Mouse (Mus musculus) stomach, embryonic 14.5 days (tissue): ENCODE results near the gene Fbxo17. TPM values are rescaled to one million over a fixed set of nuclear protein-coding genes. Genes with fewer than 3 reads are reported as not detected.

Experiments used
- ATAC-seq: fragments of 200-750 bp; cut with Nextera tagmentation; 2 replicates; pipeline ENCODE4 v1.8.0; 2017; ENCODE audit warnings: low read depth, moderate TSS enrichment; ENCODE audit not compliant: insufficient number of reproducible peaks, insufficient read depth, low FRiP score
- H3K27ac ChIP-seq: fragments of 300-500 bp; sonication (generic); 2 replicates; pipeline ENCODE4 v1.5.1; 2014; ENCODE audit warnings: mild to moderate bottlenecking, low read length, moderate library complexity, mixed read lengths
- H3K27me3 ChIP-seq: fragments of 300-500 bp; sonication (generic); 2 replicates; pipeline ENCODE4 v1.6.1; 2014; ENCODE audit warnings: low read length, control low read depth, mixed read lengths; ENCODE audit not compliant: control insufficient read depth, insufficient read depth
- H3K36me3 ChIP-seq: fragments of 300-500 bp; sonication (generic); 2 replicates; pipeline ENCODE4 v1.6.1; 2014; ENCODE audit warnings: mild to moderate bottlenecking, control low read depth, low read length, moderate library complexity, mixed read lengths; ENCODE audit not compliant: control insufficient read depth, insufficient read depth
- H3K4me1 ChIP-seq: fragments of 300-500 bp; sonication (generic); 2 replicates; pipeline ENCODE4 v1.6.1; 2014; ENCODE audit warnings: low read length, control low read depth, mixed read lengths; ENCODE audit not compliant: control insufficient read depth, insufficient read depth
- H3K4me2 ChIP-seq: fragments of 300-500 bp; sonication (generic); replicated peaks from 2 replicates; pipeline ENCODE4 v1.6.1; 2014; ENCODE audit warnings: low read depth, low read length, control low read depth
- H3K4me3 ChIP-seq: fragments of 300-500 bp; sonication (generic); 2 replicates; pipeline ENCODE4 v1.5.1; 2014; ENCODE audit warnings: low read depth, low read length, control low read depth
- H3K9ac ChIP-seq: fragments of 300-500 bp; sonication (generic); replicated peaks from 2 replicates; pipeline ENCODE4 v1.6.1; 2014; ENCODE audit warnings: low read depth, mild to moderate bottlenecking, control low read depth, low read length, moderate library complexity, mixed read lengths
- H3K9me3 ChIP-seq: fragments of 300-500 bp; sonication (generic); 2 replicates; pipeline ENCODE4 v1.6.1; 2016; ENCODE audit warnings: low read depth, low read length, control low read depth; ENCODE audit not compliant: control insufficient read depth
- WGBS: fragments of 180-500 bp; shearing (Covaris S2); extraction: QIAGEN DNeasy Blood & Tissue Kit; methylation state at CpG from one replicate; pipeline ENCODE4 v1.1.7; 2014; 5-methylcytosine and 5-hydroxymethylcytosine counted together
- polyA plus RNA-seq: library from polyadenylated mRNA; unstranded; fragments of >200 nt; fragmentation: Nextera tagmentation; extraction: Ambion mirVana; gene quantifications from 2 replicates; pipeline ENCODE4 v1.2.1, GENCODE M21; 2014

Gene Fbxo17
- polyA plus RNA-seq, 1 experiment from 2014 or later, result 12.1 TPM

- ATAC-seq, result no peak
- no peaks in the 10 kb centered on the region for H3K36me3 ChIP-seq
- no peak overlapping the region for H3K4me3 ChIP-seq
- WGBS, result 52% methylated on average over 3 of the region's 3 CpGs
- no peak overlapping the region for H3K4me2 ChIP-seq
- H3K4me1 ChIP-seq, result peaks cover 13% of the 10 kb centered on the region; the same call in 1 of the 2 replicates
- H3K27me3 ChIP-seq, result no peaks in the 10 kb centered on the region
- H3K9me3 ChIP-seq, result no peaks in the 10 kb centered on the region
- H3K9ac ChIP-seq, result no peak overlapping the region
- H3K27ac ChIP-seq, result no peak overlapping the region
Observed at GRCm38 (mm10) chr7:28720753-28721537, 4.3 kb downstream of the Fbxo17 start.

GRCm38 (mm10) chr7:28722079-28722478, 5.5 kb downstream of the Fbxo17 start:
- 92% methylated on average over 7 of the region's 7 CpGs for WGBS
- Histone ChIP-seq H3K36me3 (no peaks in the 10 kb centered on the region), H3K4me3 (no peak overlapping the region), H3K9ac (no peak overlapping the region), H3K4me1 (peaks cover 8% of the 10 kb centered on the region; the same call in 1 of the 2 replicates), H3K4me2 (no peak overlapping the region), H3K27ac (no peak overlapping the region), H3K27me3 (no peaks in the 10 kb centered on the region), H3K9me3 (no peaks in the 10 kb centered on the region)
- no peak for ATAC-seq

GRCm38 (mm10) chr7:28724613-28725012, 8.0 kb downstream of the Fbxo17 start:
- no peaks in the 10 kb centered on the region for H3K9me3 ChIP-seq
- H3K4me1 ChIP-seq, result no peaks in the 10 kb centered on the region
- no peak overlapping the region for H3K4me3 ChIP-seq
- no peak overlapping the region for H3K27ac ChIP-seq
- no peaks in the 10 kb centered on the region for H3K36me3 ChIP-seq
- H3K4me2 ChIP-seq, result no peak overlapping the region
- no peaks in the 10 kb centered on the region for H3K27me3 ChIP-seq
- no peak for ATAC-seq
- H3K9ac ChIP-seq, result no peak overlapping the region
- WGBS, result 93% methylated on average over 2 of the region's 2 CpGs

- ATAC-seq, result peak; percentile 49; the same call in 1 of the 2 replicates
Observed at GRCm38 (mm10) chr7:28726600-28726999, 10.0 kb downstream of the Fbxo17 start.

GRCm38 (mm10) chr7:28727649-28728340, 11.2 kb downstream of the Fbxo17 start:
- H3K4me1 ChIP-seq, result no peaks in the 10 kb centered on the region
- no peak overlapping the region for H3K9ac ChIP-seq
- no peak overlapping the region for H3K4me3 ChIP-seq
- H3K36me3 ChIP-seq, result no peaks in the 10 kb centered on the region
- H3K4me2 ChIP-seq, result no peak overlapping the region
- H3K27ac ChIP-seq, result no peak overlapping the region
- H3K27me3 ChIP-seq, result no peaks in the 10 kb centered on the region
- ATAC-seq, result no peak
- 61% methylated on average over 10 of the region's 10 CpGs for WGBS
- peaks cover 10% of the 10 kb centered on the region; the same call in 1 of the 2 replicates for H3K9me3 ChIP-seq

More at GRCm38 (mm10) chr7:28726600-28726999, 10.0 kb downstream of the Fbxo17 start:
- Histone ChIP-seq H3K9ac (no peak overlapping the region), H3K27ac (no peak overlapping the region), H3K9me3 (peaks cover 7% of the 10 kb centered on the region; the same call in 1 of the 2 replicates), H3K4me3 (no peak overlapping the region), H3K4me1 (no peaks in the 10 kb centered on the region), H3K27me3 (no peaks in the 10 kb centered on the region), H3K4me2 (no peak overlapping the region), H3K36me3 (no peaks in the 10 kb centered on the region)
- 6% methylated on average over 14 of the region's 14 CpGs for WGBS

- H3K4me3 ChIP-seq, result peak overlapping the region; percentile 39
- peak overlapping the region; percentile 79 for H3K4me2 ChIP-seq
- H3K4me1 ChIP-seq, result no peaks in the 10 kb centered on the region
- H3K9me3 ChIP-seq, result peaks cover 10% of the 10 kb centered on the region; the same call in 1 of the 2 replicates
- peak; percentile 88 for ATAC-seq
- H3K9ac ChIP-seq, result 0 out of 2 replicates have a peak overlapping the region, but pooled peaks have one; percentile 25
- no peaks in the 10 kb centered on the region for H3K36me3 ChIP-seq
- no peaks in the 10 kb centered on the region for H3K27me3 ChIP-seq
- 3% methylated on average over 58 of the region's 58 CpGs for WGBS
- H3K27ac ChIP-seq, result no peak overlapping the region
Observed at GRCm38 (mm10) chr7:28732341-28733142, 15.9 kb downstream of the Fbxo17 start.

- Histone ChIP-seq H3K9ac (no peak overlapping the region), H3K36me3 (no peaks in the 10 kb centered on the region), H3K4me3 (peak overlapping the region; percentile 39; the same call in 1 of the 2 replicates), H3K27me3 (no peaks in the 10 kb centered on the region), H3K4me1 (no peaks in the 10 kb centered on the region), H3K9me3 (peaks cover 10% of the 10 kb centered on the region; the same call in 1 of the 2 replicates), H3K4me2 (peak overlapping the region; percentile 79), H3K27ac (no peak overlapping the region)
- no peak for ATAC-seq
- 19% methylated on average over 11 of the region's 11 CpGs for WGBS
Observed at GRCm38 (mm10) chr7:28733211-28733610, 16.6 kb downstream of the Fbxo17 start.

- Histone ChIP-seq H3K4me3 (no peak overlapping the region), H3K4me2 (no peak overlapping the region), H3K9ac (no peak overlapping the region), H3K36me3 (no peaks in the 10 kb centered on the region; the same call in 1 of the 2 replicates), H3K27ac (no peak overlapping the region), H3K27me3 (no peaks in the 10 kb centered on the region), H3K9me3 (peaks cover 10% of the 10 kb centered on the region; the same call in 1 of the 2 replicates), H3K4me1 (no peaks in the 10 kb centered on the region)
- WGBS, result 74% methylated on average over 6 of the region's 6 CpGs
- ATAC-seq, result no peak
Observed at GRCm38 (mm10) chr7:28735701-28736100, 19.1 kb downstream of the Fbxo17 start.
